Mouse (Mus musculus): ENCODE data around the gene Zfp94.

DNA sequence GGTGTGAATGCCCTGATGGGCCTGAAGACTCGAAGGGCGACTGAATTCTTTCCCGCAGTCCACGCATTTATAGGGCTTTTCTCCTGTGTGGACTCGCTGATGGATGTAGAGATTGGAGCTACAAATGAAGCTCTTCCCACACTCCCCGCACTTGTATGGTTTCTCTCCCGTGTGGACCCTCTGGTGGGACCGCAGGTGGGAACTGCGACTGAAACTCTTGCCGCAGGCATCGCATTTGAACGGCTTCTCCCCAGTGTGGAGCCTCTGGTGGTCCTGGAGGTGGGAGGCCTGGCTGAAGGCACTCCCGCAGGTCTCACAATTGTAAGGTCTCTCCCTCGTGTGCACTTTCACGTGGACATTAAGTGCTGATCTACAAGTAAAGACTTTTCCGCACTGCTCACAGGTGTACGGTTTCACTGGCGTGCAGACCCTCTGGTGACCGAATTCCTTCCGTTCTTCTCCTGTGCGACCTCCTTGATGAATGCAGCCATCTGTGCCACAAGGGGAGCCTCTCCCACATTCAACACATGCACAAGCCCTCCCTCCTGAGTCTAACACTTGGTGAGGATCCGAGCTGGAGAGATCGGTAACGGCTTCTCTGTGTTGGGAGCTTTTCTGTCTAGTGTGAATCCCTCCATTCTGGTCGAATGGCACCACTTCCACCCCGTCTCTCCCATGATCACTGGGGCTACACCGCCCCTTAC is 24.9 kb downstream of the Zfp94 start:
- TF ChIP-seq POLR2A (IDR thresholded peaks at IDR 0.05; ENCODE audit: insufficient read length, low read depth) = no peak
- TF ChIP-seq POLR2AphosphoS2 (IDR thresholded peaks at IDR 0.05; ENCODE audit: insufficient read length, low read depth) = no peak
- TF ChIP-seq USF1 (IDR thresholded peaks at IDR 0.05; ENCODE audit: low read depth) = no peak
- TF ChIP-seq CEBPB (IDR thresholded peaks at IDR 0.05; ENCODE audit: insufficient read depth, poor library complexity, severe bottlenecking) = no peak
- TF ChIP-seq E2F4 (IDR thresholded peaks at IDR 0.05; ENCODE audit: insufficient read depth) = no peak
- no peak for TF ChIP-seq TCF12 (IDR thresholded peaks at IDR 0.05; ENCODE audit: insufficient read depth, poor library complexity, severe bottlenecking)
- TF ChIP-seq MAX (IDR thresholded peaks at IDR 0.05; ENCODE audit: low read depth) = no peak
- TF ChIP-seq REST (IDR thresholded peaks at IDR 0.05; ENCODE audit: insufficient read depth, insufficient read length) = no peak
- no peak for TF ChIP-seq MYOG (IDR thresholded peaks at IDR 0.05; ENCODE audit: control insufficient read depth in 1 of 3, insufficient read depth in 1 of 3, insufficient read length in 2 of 3, low read depth in 2 of 3)
- TF ChIP-seq MYOD1 (IDR thresholded peaks at IDR 0.05; ENCODE audit: control insufficient read depth in 1 of 3, insufficient read length in 2 of 3, low read depth in 2 of 3) = no peak
- TF ChIP-seq TCF3 (IDR thresholded peaks at IDR 0.05; ENCODE audit: insufficient read length, low read depth) = no peak
